Mouse (Mus musculus) heart, adult 2 months (tissue): ENCODE results near the gene Ephx1. TPM values are rescaled to one million over a fixed set of nuclear protein-coding genes. Genes with fewer than 3 reads are reported as not detected.
A peak's percentile ranks its signal among the peaks of the same experiment; 100 is the strongest.

ENCODE experiments used
- DNase-seq, 2 experiments: peaks; one replicate each; pipeline ENCODE4 v3.0.0; 2021
- H3K27ac ChIP-seq: fragments of 200-600 bp; 2 replicates; pipeline ENCODE4 v1.8.1; 2022
- H3K27me3 ChIP-seq: fragments of 200-500 bp; 2 replicates; pipeline ENCODE4 v1.6.1; 2012; ENCODE audit warnings: mild to moderate bottlenecking, low read length, inconsistent platforms, mixed read lengths; ENCODE audit not compliant: control insufficient read depth, insufficient read depth
- H3K36me3 ChIP-seq: fragments of 200-500 bp; 2 replicates; pipeline ENCODE4 v1.6.1; 2012; ENCODE audit warnings: low read length, inconsistent platforms; ENCODE audit not compliant: control insufficient read depth, insufficient read depth
- H3K4me1 ChIP-seq: fragments of 200-500 bp; 2 replicates; pipeline ENCODE4 v1.6.1; 2011; ENCODE audit warnings: low read length; ENCODE audit not compliant: control insufficient read depth, insufficient read depth
- H3K4me3 ChIP-seq: fragments of 200-600 bp; 2 replicates; pipeline ENCODE4 v1.8.1; 2022
- H3K79me2 ChIP-seq: fragments of 200-500 bp; replicated peaks from 2 replicates; pipeline ENCODE4 v1.6.1; 2012; ENCODE audit warnings: mild to moderate bottlenecking, inconsistent platforms, low read length, moderate library complexity, mixed read lengths; ENCODE audit not compliant: control insufficient read depth, insufficient read depth
- H3K9ac ChIP-seq: fragments of 200-500 bp; 2 replicates; pipeline ENCODE4 v1.6.1; 2012; ENCODE audit warnings: low read depth, mild to moderate bottlenecking, control low read depth, inconsistent platforms, low read length, mixed read lengths
- CTCF ChIP-seq: fragments of 200-600 bp; IDR thresholded peaks from 2 replicates; pipeline ENCODE4 v1.8.1; 2022; ENCODE audit warnings: antibody characterized with exemption, mild to moderate bottlenecking, moderate library complexity
- EP300 ChIP-seq: fragments of 200-500 bp; IDR thresholded peaks from 2 replicates; pipeline ENCODE4 v1.6.1; 2011; ENCODE audit warnings: low read depth, low read length, control low read depth; ENCODE audit not compliant: insufficient read depth
- POLR2A ChIP-seq: fragments of 200-500 bp; IDR thresholded peaks from 2 replicates; pipeline ENCODE4 v1.6.1; 2011; ENCODE audit warnings: mild to moderate bottlenecking, low read depth, low read length, control low read depth; ENCODE audit not compliant: insufficient read depth
- WGBS: fragments of 180-500 bp; shearing (Covaris S2); methylation state at CpG from one replicate; pipeline ENCODE4 v1.1.7; 2018; 5-methylcytosine and 5-hydroxymethylcytosine counted together
- intact Hi-C: fragments of 180-260 bp; cut with DNase I; formaldehyde crosslinking; loops from one replicate; pipeline ENCODE4 v1.15.1; 2025
- polyA plus RNA-seq: library from polyadenylated mRNA; depleted of rRNA; stranded (reverse); fragments of >200 nt; gene quantifications from 2 replicates; pipeline ENCODE4 v1.2.3, GENCODE M21; 2012
- total RNA-seq, 2 experiments: library from RNA; stranded (reverse); gene quantifications; 2 replicates each; pipeline ENCODE4 v1.2.3; 2021

Gene Ephx1
- total and polyA plus RNA-seq, 3 experiments, result 29.8 to 41.1 (median 40.4) TPM

DNA sequence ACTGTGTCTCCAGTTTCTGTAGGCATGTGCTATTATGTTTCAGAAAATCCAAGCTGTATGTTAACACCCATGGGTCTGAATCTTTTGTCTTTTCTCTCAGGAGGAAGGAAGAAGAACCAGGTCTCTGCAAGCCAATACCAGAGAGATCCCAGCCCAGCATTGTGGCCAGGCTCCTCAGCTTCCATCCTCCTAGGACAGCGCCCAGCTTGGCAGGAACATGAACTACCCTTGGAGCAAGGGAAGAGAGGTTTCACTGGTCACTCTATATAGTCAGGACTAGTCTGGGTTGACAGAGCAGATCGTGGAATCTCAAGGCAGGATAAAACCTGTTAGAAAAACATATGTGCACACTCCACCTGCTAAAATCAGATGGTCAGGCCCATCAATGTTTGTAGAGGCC, 16.9 kb downstream of the Ephx1 start:
- H3K79me2 ChIP-seq, result no peaks in the 10 kb centered on the region; the same call in 1 of the 2 replicates
- TF ChIP-seq EP300 (no peak), CTCF (no peak), POLR2A (no peak)
- H3K36me3 ChIP-seq, result no peaks in the 10 kb centered on the region
- H3K27me3 ChIP-seq, result no peaks in the 10 kb centered on the region
- H3K4me1 ChIP-seq, result peaks cover 8% of the 10 kb centered on the region
- no peak overlapping the region for H3K4me3 ChIP-seq
- no peak overlapping the region for H3K9ac ChIP-seq
- no peak for DNase-seq
- WGBS, result 83% methylated on average over 2 of the region's 2 CpGs
- H3K27ac ChIP-seq, result no peak overlapping the region
- intact Hi-C loops, result no loop called here

DNA sequence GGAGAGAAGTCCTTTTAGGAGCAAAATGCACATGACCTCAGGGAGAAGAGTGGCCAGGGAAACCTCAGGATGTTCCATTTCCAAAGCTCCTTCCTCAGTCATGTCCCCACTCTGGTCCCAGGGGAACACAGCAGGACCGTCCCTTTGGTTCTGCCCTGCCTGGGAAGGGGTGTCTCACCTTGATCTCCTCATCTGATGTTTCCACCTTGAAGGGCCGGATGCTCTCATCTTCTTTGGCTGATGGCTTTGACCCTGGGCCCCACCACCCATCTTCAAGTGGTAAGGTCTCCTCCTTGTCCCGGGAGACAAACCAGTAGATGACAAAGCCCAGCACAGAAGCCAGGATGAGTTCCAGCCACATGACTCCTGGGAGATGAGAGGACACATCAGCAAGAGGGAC, 19.1 kb downstream of the Ephx1 start:
- Histone ChIP-seq H3K27me3 (no peaks in the 10 kb centered on the region), H3K79me2 (no peaks in the 10 kb centered on the region; the same call in 1 of the 2 replicates), H3K4me1 (peaks cover 3% of the 10 kb centered on the region), H3K27ac (no peak overlapping the region), H3K9ac (no peak overlapping the region), H3K4me3 (no peak overlapping the region), H3K36me3 (no peaks in the 10 kb centered on the region)
- no peak for DNase-seq
- intact Hi-C loops, result no loop called here
- TF ChIP-seq CTCF, result no peak
- no peak for TF ChIP-seq POLR2A
- TF ChIP-seq EP300, result no peak
- 79% methylated on average over 3 of the region's 3 CpGs for WGBS

DNA sequence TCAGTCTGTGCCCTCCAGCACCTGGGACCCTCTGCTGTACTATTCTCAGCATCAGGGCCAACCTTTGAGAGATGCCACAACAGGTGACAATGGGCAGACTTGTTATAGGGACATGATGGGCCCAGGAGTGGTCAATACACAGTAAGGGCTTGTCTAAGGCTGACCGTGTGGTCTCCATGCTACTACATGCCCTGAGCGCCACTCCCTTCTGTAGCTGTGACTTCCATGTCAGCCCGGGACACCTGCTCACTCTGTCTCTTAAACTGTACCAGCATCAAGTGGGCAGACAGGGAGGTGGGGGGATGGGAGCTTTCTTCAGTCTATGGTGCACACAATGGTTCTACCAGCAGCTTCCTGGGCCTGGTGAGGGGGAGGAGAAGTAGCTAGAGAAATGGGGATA, 19.5 kb downstream of the Ephx1 start:
- TF ChIP-seq POLR2A (no peak), CTCF (no peak), EP300 (no peak)

DNA sequence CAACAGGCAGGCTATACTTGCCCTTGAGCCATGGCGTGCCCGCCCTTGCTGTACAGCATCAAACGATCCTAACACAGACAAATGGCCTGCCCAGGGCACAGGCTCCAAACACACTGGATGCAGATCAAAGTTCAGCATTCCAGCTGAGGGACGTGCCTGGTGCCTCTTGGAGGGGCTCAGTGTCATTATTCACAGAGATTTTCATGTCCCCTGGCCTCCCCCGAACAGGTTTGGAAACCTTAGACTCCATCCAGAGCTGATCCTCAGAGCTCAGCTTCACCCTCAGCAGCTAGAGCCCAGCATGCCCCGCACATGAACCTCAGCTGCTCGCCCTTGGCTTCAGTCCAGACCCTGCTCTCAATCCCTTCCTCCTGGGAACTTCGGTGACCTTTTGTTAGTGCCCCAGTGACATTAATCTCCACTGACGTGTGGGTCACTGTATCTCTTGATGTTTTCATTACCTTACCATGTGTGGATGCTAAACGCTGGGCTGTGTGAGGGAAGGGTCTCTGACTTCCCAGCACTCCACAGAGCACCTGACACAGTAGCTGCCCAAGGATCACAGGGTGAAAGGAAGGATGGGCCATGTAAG, 20.1 kb downstream of the Ephx1 start:
- no peak overlapping the region for H3K27ac ChIP-seq
- H3K79me2 ChIP-seq, result no peaks in the 10 kb centered on the region; the same call in 1 of the 2 replicates
- 53% methylated on average over 10 of the region's 10 CpGs for WGBS
- peaks cover 3% of the 10 kb centered on the region for H3K4me1 ChIP-seq
- no peak for TF ChIP-seq EP300
- TF ChIP-seq CTCF, result no peak
- TF ChIP-seq POLR2A, result no peak
- no peaks in the 10 kb centered on the region for H3K27me3 ChIP-seq
- intact Hi-C loops, result no loop called here
- H3K9ac ChIP-seq, result no peak overlapping the region
- no peak for DNase-seq
- H3K4me3 ChIP-seq, result no peak overlapping the region
- no peaks in the 10 kb centered on the region for H3K36me3 ChIP-seq

More for the DNA sequence above, 19.5 kb downstream of the Ephx1 start:
- Histone ChIP-seq H3K27me3 (no peaks in the 10 kb centered on the region), H3K36me3 (no peaks in the 10 kb centered on the region), H3K4me1 (peaks cover 3% of the 10 kb centered on the region), H3K79me2 (no peaks in the 10 kb centered on the region; the same call in 1 of the 2 replicates), H3K9ac (no peak overlapping the region), H3K27ac (no peak overlapping the region), H3K4me3 (no peak overlapping the region)
- DNase-seq, result no peak
- intact Hi-C loops, result no loop called here
- 91% methylated on average over 3 of the region's 3 CpGs for WGBS

DNA sequence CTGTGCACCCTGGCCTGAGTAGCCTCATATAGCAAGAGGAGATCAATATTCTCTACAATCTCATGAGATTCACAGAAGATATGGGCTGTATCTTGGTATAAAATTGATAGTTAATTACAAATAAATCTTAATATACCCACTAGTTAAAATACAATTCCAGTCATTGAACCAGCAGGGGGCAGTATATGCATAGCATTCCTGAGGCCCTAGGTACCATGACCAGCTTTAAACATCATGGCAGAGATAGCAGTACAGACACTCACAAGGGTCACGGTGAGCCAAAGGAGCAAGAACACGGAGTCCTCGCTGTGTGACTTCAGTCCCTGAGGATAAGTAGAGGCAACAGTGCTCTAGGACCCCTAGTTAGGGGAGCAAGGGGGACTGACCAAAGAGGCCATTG, 28.6 kb downstream of the Ephx1 start:
- no peaks in the 10 kb centered on the region; the same call in 1 of the 2 replicates for H3K4me1 ChIP-seq
- no peak for DNase-seq
- no peaks in the 10 kb centered on the region for H3K79me2 ChIP-seq
- no peaks in the 10 kb centered on the region for H3K36me3 ChIP-seq
- H3K9ac ChIP-seq, result no peak overlapping the region
- 33% methylated on average over 3 of the region's 3 CpGs for WGBS
- H3K27me3 ChIP-seq, result no peaks in the 10 kb centered on the region
- no peak for TF ChIP-seq POLR2A
- TF ChIP-seq CTCF, result peak; percentile 90
- TF ChIP-seq EP300, result 0 out of 2 replicates have a peak, but pooled peaks have one; percentile 11
- intact Hi-C loops, result loop anchor here (1.0 to 5.0 kb wide), 2 partner anchors 47 to 105 kb away; no protein-coding TSS in a partner anchor
- H3K27ac ChIP-seq, result no peak overlapping the region
- no peak overlapping the region for H3K4me3 ChIP-seq

DNA sequence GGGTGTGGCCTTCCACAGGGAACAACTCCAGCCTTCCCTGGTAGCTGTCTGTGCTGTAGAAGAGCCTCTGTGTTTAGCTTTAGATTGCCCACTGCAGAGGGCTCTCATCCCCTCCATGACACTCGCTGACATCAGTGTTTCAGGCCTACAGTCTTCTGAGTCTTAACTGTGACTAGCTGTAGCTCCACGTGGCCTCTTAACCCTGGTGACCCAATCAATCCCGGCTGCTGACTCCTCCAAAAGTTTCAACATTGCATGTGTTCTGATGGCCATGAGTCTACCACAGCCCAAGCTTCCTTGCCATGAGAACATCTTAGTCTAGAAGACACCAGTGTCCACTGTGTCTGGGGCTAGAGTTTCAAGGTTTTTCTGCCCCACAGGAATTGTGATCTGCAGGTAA, 30.0 kb downstream of the Ephx1 start:
- no peak overlapping the region for H3K9ac ChIP-seq
- no peaks in the 10 kb centered on the region; the same call in 1 of the 2 replicates for H3K4me1 ChIP-seq
- 71% methylated on average over 3 of the region's 3 CpGs for WGBS
- H3K79me2 ChIP-seq, result no peaks in the 10 kb centered on the region
- TF ChIP-seq POLR2A (no peak), CTCF (no peak)
- no peak overlapping the region for H3K4me3 ChIP-seq
- no peaks in the 10 kb centered on the region for H3K36me3 ChIP-seq
- H3K27me3 ChIP-seq, result no peaks in the 10 kb centered on the region
- no peak overlapping the region for H3K27ac ChIP-seq
- intact Hi-C loops, result loop anchor here (5.0 kb wide), 1 partner anchor 107 kb away; no protein-coding TSS in a partner anchor
- DNase-seq, result no peak
